Mouse (Mus musculus): ENCODE data around the gene Clasrp.

DNA sequence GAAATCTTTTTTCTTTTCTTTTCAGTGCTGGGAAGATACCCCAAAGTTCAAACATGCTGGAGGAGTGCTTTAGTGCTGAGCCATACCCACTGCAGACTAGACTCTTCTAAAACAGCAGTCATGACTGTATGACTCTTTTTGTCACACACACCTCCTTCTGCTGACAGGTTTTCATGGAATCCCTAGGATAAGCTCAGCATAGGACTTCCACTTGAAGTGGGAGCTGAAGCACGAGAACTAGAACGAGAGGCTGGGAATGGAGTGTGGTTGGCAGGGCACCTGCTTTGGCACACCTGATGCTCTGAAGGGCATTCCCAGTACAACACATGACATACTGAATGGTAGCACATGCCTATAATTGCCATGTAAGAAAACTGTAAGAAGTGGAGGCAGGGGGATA, 48.3 kb upstream of the Clasrp start:
- TF ChIP-seq MAFK (IDR thresholded peaks at IDR 0.05; ENCODE audit: insufficient read depth, low read depth, low read length) (no peak), HCFC1 (IDR thresholded peaks at IDR 0.05; ENCODE audit: borderline replicate concordance, insufficient read depth, low read length) (no peak), ZC3H11A (IDR thresholded peaks at IDR 0.05; ENCODE audit: borderline replicate concordance, low read depth, low read length) (no peak), CHD2 (IDR thresholded peaks at IDR 0.05; ENCODE audit: low read depth, low read length) (no peak)

Measured in ES-E14 (cell line).